Mouse (Mus musculus): ENCODE data around the gene Ap4e1.

GRCm38 (mm10) chr2:126992742-126993141 lies 15.8 kb upstream of the Ap4e1 start:
- no peak for TF ChIP-seq CTCF (IDR thresholded peaks at IDR 0.05; ENCODE audit: extremely low read depth, insufficient read depth, insufficient read length, insufficient replicate concordance)
- TF ChIP-seq POLR2A (IDR thresholded peaks at IDR 0.05; ENCODE audit: low read depth, low read length), result no peak
